Mouse (Mus musculus) kidney, adult 2 months (tissue): ENCODE results near the gene L3mbtl3.

Experiments used
- CTCF ChIP-seq: fragments of 200-500 bp; conservative IDR thresholded peaks from 2 replicates; pipeline ENCODE4 v1.5.1; 2011; ENCODE audit warnings: low read depth, mild to moderate bottlenecking, control low read depth, low read length, moderate library complexity, mixed read lengths; ENCODE audit not compliant: insufficient read depth, insufficient read length
- POLR2A ChIP-seq: fragments of 200-500 bp; IDR thresholded peaks from one replicate; pipeline ENCODE4 v1.6.1; 2011; ENCODE audit warnings: low read depth, low read length, control low read depth

DNA sequence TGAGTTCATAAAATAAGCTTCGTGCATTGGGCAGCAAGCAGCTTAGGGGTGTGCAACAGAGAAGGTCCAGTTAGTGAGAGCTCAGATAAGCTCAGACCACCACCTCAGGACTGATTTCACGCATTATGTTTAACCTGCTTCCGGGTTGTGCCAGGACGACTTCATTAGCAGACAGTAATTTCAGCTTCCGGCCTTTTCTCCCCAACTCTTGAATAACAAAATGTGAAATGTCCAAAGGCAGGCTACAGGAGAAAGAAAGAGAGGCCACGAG lies 1.5 kb upstream of the L3mbtl3 start:
- TF ChIP-seq POLR2A, result no peak
- TF ChIP-seq CTCF, result no peak
